Mouse (Mus musculus): Measurements from ENCODE around the gene Fryl.

GRCm38 (mm10) chr5:73230171-73230570, 26.2 kb downstream of the Fryl start:
- TF ChIP-seq POLR2A (IDR thresholded peaks at IDR 0.05; ENCODE audit: borderline replicate concordance, extremely low read depth, insufficient read depth, insufficient read length, poor library complexity, severe bottlenecking) (no peak), CTCF (IDR thresholded peaks at IDR 0.05; ENCODE audit: borderline replicate concordance, extremely low read depth, insufficient read depth, insufficient read length) (no peak)

Data from brain, embryonic 14.5 days (tissue).